Mouse (Mus musculus) MEL (cell line): ENCODE data around the gene Cdk2ap2.

Experiments
- CTCF ChIP-seq, 3 experiments: IDR thresholded peaks in 2 of 3; conservative IDR thresholded peaks in 1 of 3; 2 replicates each; pipeline ENCODE4 v1.5.1; 2011 to 2012; ENCODE audit warnings: low read length in 3 of 3, low read depth in 2 of 3, mild to moderate bottlenecking in 2 of 3, improper control_type of control experiment in 1 of 3, inconsistent platforms in 1 of 3, mixed read lengths in 1 of 3, moderate library complexity in 1 of 3; ENCODE audit not compliant: control insufficient read depth in 1 of 3, insufficient read depth in 1 of 3, poor library complexity in 1 of 3, severe bottlenecking in 1 of 3
- SIN3A ChIP-seq: IDR thresholded peaks from 2 replicates; pipeline ENCODE4 v1.6.1; 2012; ENCODE audit warnings: low read length, improper control_type of control experiment, inconsistent platforms
- TCF12 ChIP-seq: IDR thresholded peaks from 2 replicates; pipeline ENCODE4 v1.6.1; 2014; ENCODE audit warnings: low read depth, mild to moderate bottlenecking, inconsistent platforms, low read length, improper control_type of control experiment, moderate library complexity

DNA sequence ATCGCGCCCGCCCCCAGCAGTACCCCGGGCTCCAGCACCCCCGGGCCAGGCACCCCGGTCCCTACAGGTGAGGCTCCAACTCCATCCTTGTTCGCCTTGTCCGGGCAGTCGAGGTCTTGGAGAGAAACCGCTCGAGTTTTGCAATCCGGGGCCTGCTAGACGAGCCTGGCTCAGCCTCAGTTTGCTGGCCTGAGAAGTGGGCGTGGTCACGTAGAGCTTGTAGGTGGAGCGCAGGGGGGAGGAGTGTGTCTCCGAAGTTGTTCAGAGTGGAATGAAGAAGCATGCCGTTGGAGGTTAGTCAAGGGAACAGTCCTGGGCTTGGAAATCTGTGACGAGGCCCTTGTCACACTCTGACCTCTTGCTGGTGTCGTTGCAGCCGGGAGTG, 451 bp downstream of the Cdk2ap2 start:
- TF ChIP-seq CTCF (IDR thresholded peaks at IDR 0.05 in 2 of 3, conservative IDR thresholded peaks at IDR 0.05 in 1 of 3; ENCODE audit: control insufficient read depth in 1 of 3, insufficient read depth in 1 of 3, low read depth in 2 of 3, low read length in 3 of 3, poor library complexity in 1 of 3, severe bottlenecking in 1 of 3) = no peak
- no peak for TF ChIP-seq TCF12
- no peak; the same call in none of the 2 replicates for TF ChIP-seq SIN3A
